Mouse (Mus musculus) urinary bladder, adult 18-20 months (tissue): ENCODE measurements around the gene Kctd12.

Experiments used
- DNase-seq, 2 experiments: peaks; one replicate each; pipeline ENCODE4 v3.0.0; 2022; ENCODE audit warnings: low spot score in 2 of 2, mixed read lengths in 2 of 2

Kctd12 gene

DNA sequence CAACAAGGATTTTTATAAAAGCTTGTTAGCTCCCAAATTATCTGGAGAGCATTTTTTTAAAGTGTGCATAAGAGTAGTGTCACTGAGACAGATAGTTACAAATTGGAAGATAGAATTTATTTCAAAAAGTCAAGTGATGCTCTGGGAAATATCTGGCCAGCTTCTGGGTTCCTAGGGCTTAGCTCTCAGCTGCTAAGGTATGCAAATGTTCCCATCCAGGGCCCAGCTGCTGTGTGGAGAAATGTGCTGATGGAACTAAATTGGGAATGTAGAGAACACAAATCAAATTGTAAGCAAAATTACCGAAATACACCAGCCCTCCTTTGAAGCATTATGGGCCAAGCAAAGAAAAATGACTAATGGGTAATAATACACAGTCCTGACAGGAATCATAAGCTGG, 16.6 kb downstream of the Kctd12 start:
- no peak for DNase-seq

DNA sequence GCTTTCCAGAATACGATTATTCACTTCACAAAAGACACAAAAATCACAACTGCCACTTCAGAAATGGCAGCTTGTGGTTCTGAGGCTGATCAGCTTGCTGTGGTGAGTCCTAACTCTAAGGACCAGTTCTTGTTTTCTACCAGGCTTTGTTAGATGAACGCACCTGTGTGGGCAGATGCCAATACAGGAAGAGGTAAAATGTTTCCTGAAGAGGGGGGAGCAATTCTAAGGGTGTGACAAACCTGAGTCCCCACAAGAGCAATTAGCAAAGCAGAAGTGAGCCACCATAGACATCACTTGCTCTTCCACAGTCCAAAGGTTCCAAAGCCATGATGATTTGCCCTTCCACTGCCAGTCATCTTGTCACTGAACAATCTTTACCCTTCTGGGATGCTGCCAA, 20.4 kb downstream of the Kctd12 start:
- no peak for DNase-seq

DNA sequence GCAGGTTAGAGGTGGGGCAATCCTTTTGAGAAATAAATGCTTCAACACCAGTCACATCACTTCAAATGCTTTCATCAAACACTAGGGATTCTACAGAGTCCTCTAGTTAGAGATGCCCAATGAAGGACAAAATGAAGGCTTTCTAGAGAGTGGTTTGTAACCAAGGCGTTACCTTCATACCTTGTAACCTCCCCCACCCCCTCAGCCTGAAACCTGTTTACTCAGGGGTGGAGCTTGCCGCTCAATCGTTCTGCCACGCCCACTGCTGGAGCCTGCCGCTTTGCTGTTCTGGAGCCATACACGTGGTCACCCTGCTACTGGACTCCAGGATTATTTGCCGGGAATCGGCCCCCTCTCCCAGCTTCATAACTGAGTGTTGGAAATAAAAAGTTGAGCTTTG, 28.9 kb downstream of the Kctd12 start:
- no peak for DNase-seq

DNA sequence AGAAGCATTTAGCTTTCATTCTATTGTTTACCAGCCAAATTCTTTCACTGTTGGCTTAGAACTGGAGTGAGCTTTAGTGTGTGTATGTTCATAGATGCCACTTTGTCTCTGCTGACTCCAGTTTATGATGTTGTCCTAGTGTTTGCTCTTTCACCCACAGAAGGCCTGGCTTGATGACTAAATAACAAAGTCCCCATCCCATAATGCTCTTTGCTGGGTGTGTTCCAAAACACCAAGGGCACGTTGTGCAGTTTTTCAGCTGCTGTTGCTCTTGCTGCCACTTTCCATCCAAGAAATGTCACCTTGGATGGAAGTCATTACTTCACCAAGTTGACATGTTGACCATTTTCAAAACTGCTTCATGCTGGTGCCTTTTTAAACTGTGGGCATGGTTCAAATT, 30.5 kb downstream of the Kctd12 start:
- DNase-seq = no peak

DNA sequence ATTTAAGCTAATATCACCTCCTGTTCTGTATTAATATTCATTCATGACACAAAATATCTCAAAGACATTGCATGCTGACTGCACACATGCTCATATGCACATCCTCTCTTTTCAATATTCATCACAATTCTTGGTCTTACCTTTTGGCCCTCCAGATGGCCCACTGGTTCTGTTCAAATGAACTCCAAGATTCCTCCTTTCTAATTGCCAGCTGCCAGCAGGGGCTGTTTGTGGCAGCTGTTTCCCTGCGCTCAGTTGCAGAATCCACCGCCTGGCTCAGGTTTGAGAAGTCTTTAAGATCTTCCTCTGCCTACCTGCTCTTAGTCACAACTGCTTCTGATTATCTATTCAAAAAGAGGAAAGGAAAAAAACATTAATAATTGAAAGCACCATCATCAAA, 34.6 kb downstream of the Kctd12 start:
- DNase-seq = no peak

DNA sequence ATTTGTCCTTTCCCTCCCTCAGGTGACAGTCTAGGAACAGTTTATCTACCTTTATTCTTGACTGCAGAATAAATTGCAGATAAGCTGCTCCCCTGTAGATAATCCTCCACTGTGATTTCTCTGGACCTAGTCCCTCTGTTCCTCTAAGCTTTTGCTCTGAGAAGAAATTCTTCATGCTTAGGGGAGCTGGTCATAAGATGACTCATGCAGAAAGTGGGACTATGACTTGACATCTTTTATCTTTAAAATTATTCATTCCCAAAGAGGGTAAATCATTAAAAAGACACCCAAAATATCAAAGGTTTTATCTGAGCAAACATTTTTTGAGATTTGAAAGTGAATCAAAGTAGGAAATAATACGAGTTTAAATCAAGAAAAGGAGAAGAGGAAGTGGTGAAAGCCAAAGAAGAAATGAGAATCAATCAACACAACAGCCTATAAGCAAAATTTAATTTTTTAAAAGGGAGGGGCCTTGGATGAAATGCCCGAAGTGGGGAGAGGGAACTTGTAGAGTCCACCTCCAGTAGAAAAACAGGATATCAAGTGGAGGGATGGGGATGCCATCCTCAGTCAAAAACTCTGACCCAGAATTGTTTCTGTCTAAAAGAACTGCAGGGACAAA, 40.1 kb downstream of the Kctd12 start:
- DNase-seq = no peak

DNA sequence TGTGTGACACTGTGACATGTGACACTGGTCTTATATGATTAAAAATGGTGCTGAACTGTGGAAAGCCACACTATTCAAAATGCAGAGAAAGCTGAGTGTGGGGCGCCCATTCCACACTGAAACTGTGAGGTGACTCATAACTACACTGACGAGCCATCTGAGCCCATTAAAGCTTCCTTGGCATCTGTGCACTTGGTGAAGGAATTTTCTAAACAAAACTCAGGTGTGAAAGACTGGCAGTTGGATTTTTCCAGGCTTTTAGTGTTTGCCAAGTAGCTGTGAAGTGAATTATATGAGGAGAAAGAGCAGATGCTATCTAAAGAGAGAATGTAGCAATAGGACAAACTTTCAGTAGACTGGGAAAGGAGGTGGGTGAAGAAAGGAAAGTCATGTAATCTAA, 47.6 kb downstream of the Kctd12 start:
- DNase-seq = no peak

DNA sequence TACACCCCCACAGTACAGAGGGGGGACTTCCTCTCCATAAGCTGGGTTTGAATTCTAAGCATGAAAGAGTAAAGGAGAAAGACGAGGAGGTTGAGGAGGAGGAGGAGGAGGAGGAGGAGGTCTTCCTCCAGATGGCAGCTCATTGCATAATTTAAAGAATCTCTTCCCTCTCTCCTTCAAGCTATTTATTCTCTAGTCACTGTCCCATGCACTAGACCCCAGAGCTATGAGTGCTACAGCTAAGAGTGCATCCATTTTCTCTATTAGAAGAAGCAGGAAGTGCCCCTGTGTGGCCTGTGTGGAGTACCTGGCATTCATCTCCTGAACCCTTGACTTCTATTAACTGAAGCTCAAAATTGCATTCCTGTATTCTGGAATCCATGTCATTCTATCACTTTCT, 51.5 kb downstream of the Kctd12 start:
- DNase-seq = no peak

DNA sequence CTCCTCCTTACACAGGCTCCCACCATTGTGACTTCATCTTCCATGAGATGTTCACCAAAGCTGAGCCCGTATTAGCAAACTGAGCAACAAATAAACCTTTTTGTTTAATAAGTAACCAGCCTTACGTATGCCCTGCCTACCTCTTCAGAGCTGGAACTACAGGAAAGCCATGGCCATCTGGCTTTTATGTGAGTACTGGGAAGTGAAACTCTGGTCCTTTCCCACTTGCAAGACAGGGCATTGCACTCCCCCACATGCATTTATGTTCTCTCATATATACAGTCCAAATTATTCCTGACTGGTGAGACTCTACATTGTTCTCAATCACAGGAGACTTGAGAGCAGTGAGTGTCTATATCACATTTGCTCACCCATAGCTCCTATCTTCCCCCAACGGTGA, 52.9 kb downstream of the Kctd12 start:
- DNase-seq = no peak

DNA sequence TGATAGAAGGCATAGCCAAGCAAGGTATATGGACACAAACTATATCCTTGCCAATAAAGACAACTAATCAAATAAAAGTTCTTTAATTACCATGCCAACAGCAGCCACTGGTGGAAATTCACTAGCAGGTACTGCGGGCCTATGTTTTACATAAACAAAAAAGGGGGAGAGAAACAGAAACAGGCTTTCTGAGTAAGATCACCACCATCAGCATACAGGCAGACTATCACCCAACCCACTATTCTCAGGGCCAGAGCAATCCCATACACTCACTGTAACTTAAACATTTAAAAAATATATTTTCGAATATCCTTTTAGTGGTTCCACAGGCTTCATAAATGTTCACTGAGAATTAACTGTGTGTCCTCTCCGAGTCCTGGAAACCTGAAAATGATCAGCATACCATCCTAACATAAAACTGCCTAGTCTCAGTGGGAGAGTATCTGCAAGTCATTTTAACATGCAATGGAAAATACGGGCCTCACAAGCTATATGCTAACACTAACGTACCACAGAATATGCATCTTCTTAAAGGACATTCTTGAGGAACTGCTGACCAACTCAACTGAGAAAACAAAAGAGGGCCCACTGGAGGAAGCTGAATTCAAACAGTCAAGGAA, 54.5 kb downstream of the Kctd12 start:
- no peak for DNase-seq
